Mouse (Mus musculus) gastrocnemius, adult 2 months (tissue): ENCODE measurements around the gene Srsf10. TPM values are rescaled to one million over a fixed set of nuclear protein-coding genes. Genes with fewer than 3 reads are reported as not detected.

Experiments
- DNase-seq: peaks from one replicate; pipeline ENCODE4 v3.0.0; 2022
- H3K27ac ChIP-seq: fragments of 200-600 bp; 2 replicates; pipeline ENCODE4 v1.8.1; 2022; ENCODE audit warnings: mild to moderate bottlenecking
- H3K4me3 ChIP-seq: fragments of 200-600 bp; 2 replicates; pipeline ENCODE4 v1.8.1; 2022; ENCODE audit warnings: mild to moderate bottlenecking, moderate library complexity
- CTCF ChIP-seq: fragments of 200-600 bp; IDR thresholded peaks from 2 replicates; pipeline ENCODE4 v1.8.1; 2022; ENCODE audit warnings: antibody characterized with exemption, mild to moderate bottlenecking, moderate library complexity
- intact Hi-C: fragments of 180-260 bp; cut with DNase I; formaldehyde crosslinking; loops from one replicate; pipeline ENCODE4 v1.15.1; 2025
- long read RNA-seq, 2 experiments: library from polyadenylated mRNA; stranded (forward); transcript quantifications; one replicate each; pipeline ENCODE4 v2.0.0; 2021
- total RNA-seq, 2 experiments: library from RNA; stranded (reverse); gene quantifications; 2 replicates each; pipeline ENCODE4 v1.2.3; 2021

Gene Srsf10
- 10 to 100 TPM; 27.2 to 30.6 TPM for total RNA-seq
- long read RNA-seq, experiment 1, transcript Srsf10-204 (6 exons, 3,058 nt) = major isoform, 11 of 33 reads
- long read RNA-seq, experiment 1, transcript Srsf10-205 (6 exons, 3,754 nt) = minor isoform, 6 of 33 reads
- long read RNA-seq, experiment 1, transcript Srsf10-202 (6 exons, 3,055 nt) = minor isoform, 7 of 33 reads
- long read RNA-seq, experiment 1, partial matches to known transcripts = 2 of 33 reads
- long read RNA-seq, experiment 1, other reads (novel, unspliced or antisense) = 4 of 33 reads
- long read RNA-seq, experiment 2, transcript Srsf10-202 (6 exons, 3,055 nt) = minor isoform, 7 of 30 reads
- long read RNA-seq, experiment 2, transcript Srsf10-205 (6 exons, 3,754 nt) = minor isoform, 5 of 30 reads
- long read RNA-seq, experiment 2, transcript Srsf10-204 (6 exons, 3,058 nt) = major isoform, 9 of 30 reads
- long read RNA-seq, experiment 2, partial matches to known transcripts = 0 of 30 reads
- long read RNA-seq, experiment 2, other reads (novel, unspliced or antisense) = 5 of 30 reads

DNA sequence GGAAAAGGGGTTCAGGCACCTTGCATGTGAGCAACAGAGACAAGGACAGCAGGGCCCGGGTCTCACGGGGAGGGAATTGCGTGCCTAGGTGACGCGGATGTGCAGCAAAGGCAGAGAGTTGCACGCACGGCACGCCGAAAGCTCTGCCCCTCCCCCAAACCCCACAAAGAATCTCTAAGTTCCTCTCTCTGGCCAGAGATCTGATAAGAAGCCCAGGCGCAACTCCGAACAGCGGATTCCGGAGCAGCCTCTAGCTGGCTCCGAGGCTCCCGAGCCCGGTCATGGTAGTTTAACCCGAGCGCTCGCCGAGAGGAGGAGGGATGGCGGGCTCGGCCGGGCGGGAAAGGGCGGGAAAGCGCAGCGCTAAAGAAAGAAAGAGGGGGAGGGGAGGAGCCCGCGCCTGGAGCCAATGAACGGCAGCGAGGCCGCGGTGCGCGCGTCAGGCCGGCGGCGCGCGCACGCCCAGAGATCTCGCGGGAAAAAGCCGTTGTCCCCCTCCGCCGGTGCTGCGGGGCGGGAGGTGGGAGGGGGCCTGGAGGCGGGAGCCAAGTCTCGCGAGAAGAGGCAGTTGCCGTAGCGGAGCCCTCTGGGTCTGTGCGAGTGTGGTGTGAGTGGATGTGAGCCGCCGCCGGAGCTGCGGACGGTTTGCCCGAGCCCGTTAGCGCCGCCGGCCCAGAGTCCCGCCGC is at the start of gene Srsf10:
Gene Srsf10, plus strand, starts transcription at position 212 of the 687 bp plus-strand sequence.
- intact Hi-C loops = loop anchor here (2.0 kb wide), 1 partner anchor 17 kb away; the partner anchor contains the start of gene Pnrc2
- peak within 1 kb of the TSS; percentile 94 for H3K4me3 ChIP-seq
- DNase-seq = peak; percentile 98
- TF ChIP-seq CTCF = no peak
- H3K27ac ChIP-seq = peak within 1 kb of the TSS; percentile 93

DNA sequence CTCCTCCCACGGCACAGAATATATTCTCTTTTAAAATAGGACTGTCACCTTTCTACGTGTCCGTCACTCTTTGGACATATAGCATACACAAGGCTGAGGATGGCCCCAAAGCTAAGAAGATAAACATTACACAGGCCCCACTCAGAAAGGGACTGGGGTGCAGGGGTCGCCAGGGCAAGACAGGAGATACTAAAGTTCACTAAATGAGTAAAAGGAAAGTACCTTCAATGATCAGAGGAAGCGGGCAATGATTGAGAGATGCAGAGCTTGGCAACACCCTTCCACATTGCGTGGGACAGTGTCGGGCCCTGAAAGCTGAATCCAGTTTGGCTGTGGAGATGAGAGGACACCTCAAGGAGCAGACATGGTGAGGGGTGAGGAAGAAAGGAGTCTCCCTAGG is 40.7 kb upstream of the Srsf10 start:
- intact Hi-C loops = no loop called here
- TF ChIP-seq CTCF = no peak
- H3K4me3 ChIP-seq = no peak overlapping the region

DNA sequence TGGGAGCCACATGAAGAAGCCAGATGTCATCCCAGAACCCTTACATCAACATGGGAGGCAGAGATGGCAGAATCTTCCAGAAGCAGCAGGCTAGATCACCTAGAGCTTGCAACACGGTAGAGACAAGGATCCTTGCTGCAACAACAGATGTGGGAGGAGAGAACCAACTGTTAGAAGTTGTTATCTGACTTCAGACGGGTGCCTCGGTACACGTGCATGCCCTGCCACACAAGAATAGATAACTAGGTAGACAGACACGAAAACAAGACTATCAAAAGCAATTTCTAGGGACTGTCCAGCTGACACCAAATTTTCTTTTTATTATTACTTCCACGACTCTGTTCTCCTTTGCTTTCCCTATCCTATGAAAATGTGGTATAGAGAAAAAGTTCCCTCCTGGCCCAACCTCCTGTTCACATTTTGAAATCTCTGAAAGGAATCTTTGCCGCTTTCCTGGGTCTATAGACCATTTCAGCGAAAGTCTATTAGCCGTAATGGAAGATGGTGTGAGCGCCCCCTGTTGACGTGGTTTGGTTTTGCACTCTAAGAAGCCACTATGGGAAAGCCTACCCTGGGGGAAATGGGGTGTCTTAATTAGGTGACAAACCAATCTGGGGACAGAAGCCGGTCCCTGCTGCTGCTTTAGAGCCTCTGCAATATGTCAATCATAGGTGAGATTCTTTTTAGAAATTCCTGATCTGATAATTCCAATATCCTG is 38.5 kb upstream of the Srsf10 start:
- intact Hi-C loops = no loop called here
- DNase-seq = peak; percentile 56
- no peak overlapping the region for H3K27ac ChIP-seq
- peak; percentile 73 for TF ChIP-seq CTCF
- H3K4me3 ChIP-seq = no peak overlapping the region

More for the DNA sequence above, 40.7 kb upstream of the Srsf10 start:
- no peak overlapping the region for H3K27ac ChIP-seq
- DNase-seq = peak; percentile 1

DNA sequence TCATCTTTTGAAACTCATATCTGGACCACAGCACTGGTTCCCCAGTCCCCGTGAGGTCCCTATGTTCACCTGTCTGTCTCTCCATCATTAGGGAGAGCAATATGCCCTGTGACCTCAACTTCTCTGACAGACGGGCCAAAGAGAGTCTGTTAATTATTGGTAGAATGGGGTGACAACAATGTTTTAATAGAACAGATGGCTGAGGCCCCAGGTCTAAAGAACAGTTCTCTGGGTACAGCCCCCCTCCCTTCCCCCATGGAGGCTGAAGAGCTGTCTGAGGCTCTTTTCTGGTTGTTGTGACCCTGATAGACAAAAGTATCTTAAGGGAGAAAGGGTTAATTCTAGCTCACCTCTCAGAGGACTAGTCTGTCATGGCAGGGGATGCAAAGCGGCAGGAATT is 37.2 kb upstream of the Srsf10 start:
- no peak for DNase-seq
- no peak for TF ChIP-seq CTCF
- intact Hi-C loops = no loop called here
- Histone ChIP-seq H3K4me3 (no peak overlapping the region), H3K27ac (no peak overlapping the region)

DNA sequence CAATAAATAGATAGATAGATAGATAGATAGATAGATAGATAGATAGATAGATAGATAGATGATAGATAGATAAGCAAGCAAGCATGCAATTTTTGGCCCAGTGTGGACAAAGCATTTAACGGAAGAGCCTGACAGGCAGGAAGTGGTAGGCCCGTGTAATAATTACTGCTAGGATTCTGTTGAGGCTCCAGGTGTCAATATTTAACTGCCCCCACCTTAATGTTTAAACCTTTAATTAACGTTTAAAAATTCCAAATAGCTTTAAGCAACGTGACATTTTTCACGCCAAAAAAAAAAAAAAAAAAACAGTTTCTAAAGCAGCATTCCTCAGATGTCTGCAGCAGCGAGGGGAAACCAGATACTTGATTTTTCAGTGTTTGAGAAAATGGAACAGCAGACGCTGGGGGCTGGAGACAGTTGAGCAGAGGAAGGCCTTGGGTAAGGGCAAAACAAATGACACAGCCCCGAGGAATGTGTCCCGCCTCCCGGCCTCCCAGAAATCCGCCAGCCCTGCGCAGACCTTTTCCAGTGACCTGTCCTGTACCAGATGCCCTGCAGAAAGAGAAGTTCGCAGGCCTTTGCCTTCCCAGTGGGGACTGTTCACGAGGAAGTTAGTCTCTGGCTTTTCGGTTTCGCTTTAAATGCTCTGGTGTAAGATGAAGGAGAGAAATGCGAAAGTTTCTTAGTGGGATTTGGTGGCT is 35.6 kb upstream of the Srsf10 start:
- peak; percentile 74 for DNase-seq
- intact Hi-C loops = loop anchor here (5.0 kb wide), 1 partner anchor 57 kb away; no protein-coding TSS in a partner anchor
- Histone ChIP-seq H3K27ac (peak overlapping the region; percentile 84), H3K4me3 (peak overlapping the region; percentile 51)
- TF ChIP-seq CTCF = no peak

DNA sequence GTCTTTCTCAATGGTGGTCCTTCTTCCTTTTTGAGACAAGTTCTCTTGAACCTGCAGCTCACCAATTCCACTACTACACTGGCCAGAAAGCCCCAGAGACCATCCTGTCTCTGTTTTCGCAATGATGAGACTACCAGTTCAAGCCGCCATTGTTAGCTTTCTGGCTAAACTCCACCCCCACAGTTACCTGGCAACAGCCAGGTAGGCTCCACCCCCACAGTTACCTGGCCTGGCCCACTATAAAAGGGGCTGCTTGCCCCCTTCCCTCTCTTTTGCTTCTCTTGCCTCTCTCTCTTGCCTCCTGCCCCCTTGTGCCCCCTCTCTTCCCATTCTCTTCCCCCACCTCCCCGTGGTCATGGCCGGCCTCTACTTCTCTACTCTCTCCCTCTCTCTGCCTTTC is 33.8 kb upstream of the Srsf10 start:
- intact Hi-C loops = loop anchor here (5.0 kb wide), 1 partner anchor 56 kb away; no protein-coding TSS in a partner anchor
- Histone ChIP-seq H3K27ac (no peak overlapping the region), H3K4me3 (no peak overlapping the region)
- TF ChIP-seq CTCF = no peak
- no peak for DNase-seq

DNA sequence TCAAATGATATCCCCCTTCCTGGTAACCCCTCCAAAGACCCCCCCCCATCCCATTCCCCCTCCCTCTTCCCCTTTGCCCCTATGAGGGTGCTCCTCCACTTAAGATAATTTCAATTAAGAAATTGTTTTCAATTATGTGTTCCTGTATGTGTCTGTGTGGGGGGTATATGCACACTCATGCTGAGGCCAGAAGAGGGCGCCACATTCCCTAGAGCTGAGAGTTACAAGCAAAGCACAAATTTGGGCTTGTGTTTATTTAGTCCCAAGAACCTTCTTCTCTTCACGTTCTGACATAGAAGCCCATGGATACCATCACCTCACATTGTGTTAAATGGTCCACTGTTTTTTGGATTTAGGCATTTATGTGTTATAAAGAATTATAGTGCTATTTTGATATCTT is 32.2 kb upstream of the Srsf10 start:
- peak; percentile 55 for TF ChIP-seq CTCF
- Histone ChIP-seq H3K27ac (no peak overlapping the region), H3K4me3 (no peak overlapping the region)
- peak; percentile 42 for DNase-seq
- intact Hi-C loops = loop anchor here (5.0 kb wide), 1 partner anchor 54 kb away; no protein-coding TSS in a partner anchor

DNA sequence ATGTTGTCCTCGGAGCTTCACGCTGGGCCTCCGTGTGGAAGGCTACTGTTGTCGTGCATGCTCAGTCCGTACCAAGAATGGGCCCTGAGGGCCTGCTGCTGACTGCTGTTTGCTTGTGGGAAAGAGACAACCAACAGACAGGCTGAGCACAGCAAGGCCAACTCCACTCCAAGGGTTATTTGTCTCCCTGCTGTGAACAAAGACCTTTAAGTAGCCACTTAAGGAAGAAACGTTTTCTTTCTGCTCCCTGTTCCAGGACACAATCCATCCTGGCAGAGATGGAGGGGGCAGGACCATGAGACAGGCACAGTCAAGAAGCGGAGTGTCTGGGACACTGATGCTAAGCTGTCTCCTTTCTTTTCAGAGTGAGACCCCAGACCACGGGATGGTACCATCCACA is 31.3 kb upstream of the Srsf10 start:
- no peak for TF ChIP-seq CTCF
- intact Hi-C loops = loop anchor here (5.0 kb wide), 1 partner anchor 53 kb away; no protein-coding TSS in a partner anchor
- DNase-seq = no peak
- Histone ChIP-seq H3K4me3 (no peak overlapping the region), H3K27ac (peak overlapping the region; percentile 32; the same call in 1 of the 2 replicates)

DNA sequence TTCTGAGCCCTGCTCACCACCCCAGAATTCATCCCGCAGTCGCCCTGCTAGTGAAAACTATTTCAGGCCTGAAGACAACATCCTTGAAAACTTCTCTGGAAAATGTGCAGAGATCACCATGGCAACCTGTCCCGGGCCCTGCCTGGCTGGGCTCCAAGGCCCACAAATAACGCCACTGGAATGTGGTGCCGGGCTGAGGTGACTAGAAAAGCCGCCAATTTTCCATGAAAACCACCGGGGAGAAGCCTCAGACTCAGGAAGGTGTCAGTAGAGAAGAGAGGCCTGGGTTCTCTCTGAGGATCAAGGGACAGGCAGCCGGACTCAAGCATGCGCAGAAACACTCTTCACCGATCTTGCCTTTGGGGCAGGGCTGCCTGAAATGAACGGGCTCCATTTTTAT is 27.1 kb upstream of the Srsf10 start:
- H3K4me3 ChIP-seq = peak overlapping the region; percentile 32
- peak overlapping the region; percentile 90 for H3K27ac ChIP-seq
- peak; percentile 83 for DNase-seq
- TF ChIP-seq CTCF = no peak
- intact Hi-C loops = no loop called here

DNA sequence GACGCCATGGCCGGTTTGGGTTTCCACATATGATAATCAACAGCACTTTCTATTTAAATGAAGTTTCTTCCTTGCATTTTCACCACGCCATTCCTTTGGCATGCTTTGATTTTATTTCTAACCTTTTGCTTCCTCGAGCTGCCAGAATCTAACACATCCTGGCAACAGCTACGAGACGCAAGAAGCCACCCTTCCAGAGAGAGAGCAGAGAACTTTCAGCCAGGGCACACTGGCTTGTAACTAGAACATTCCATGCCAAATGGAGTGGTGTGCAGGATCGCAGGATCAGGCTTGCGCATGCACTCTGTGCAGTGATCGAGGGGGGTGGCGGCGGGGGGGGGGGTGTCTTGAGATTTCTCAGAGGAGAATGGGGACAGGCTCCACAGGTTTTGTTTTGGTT is 23.5 kb upstream of the Srsf10 start:
- H3K27ac ChIP-seq = peak overlapping the region; percentile 90
- intact Hi-C loops = no loop called here
- H3K4me3 ChIP-seq = peak overlapping the region; percentile 31
- no peak for TF ChIP-seq CTCF
- DNase-seq = peak; percentile 74

DNA sequence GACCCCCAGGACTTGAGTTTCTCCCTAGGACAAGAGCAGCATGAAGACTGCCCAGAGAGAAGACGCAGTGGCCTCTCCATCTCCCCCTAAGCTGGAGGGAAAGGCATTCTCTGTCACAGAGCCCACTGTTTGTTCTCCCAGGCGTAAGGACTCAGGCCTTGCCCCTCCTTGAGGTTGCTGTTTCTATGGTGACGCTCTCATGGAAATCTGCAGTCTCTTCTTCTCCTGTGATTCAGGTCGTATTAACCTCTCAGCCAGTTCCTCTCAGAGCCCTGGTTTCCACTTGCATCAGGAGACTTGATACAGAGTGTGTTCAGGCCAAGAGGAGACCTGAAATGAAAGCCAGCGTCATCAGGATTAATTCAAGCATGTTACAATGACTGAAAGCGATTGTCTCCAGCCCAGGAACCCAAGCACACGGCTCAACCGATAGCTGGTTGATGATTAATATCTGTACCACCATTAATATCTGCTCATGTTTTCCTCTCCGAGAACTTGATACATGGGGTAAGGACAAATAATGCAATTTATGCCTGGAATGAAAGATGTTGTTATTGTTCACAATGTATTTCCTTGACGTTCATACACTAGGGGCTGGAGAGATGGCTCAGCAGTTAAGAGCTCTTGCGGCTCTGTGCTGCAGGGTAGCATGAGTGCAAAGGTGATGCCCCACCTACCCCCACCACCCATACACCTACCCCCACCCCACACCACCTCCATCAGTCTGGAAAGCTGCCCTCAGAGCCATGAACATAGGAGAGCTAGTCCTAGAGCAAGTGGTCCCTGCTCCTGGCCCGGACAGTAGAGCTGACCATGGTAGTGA is 22.0 kb upstream of the Srsf10 start:
- no peak for DNase-seq
- intact Hi-C loops = no loop called here
- no peak for TF ChIP-seq CTCF
- H3K27ac ChIP-seq = peak overlapping the region; percentile 90
- no peak overlapping the region for H3K4me3 ChIP-seq
